Mouse (Mus musculus): Measurements from ENCODE around the gene Hes2.

- TF ChIP-seq CTCF (IDR thresholded peaks at IDR 0.05; ENCODE audit: extremely low read depth, insufficient read depth, low read length): no peak
- no peak for TF ChIP-seq POLR2A (IDR thresholded peaks at IDR 0.05; ENCODE audit: extremely low read depth, insufficient read depth, low read length)
These were observed 23.3 kb upstream of the Hes2 start for GRCm38 (mm10) chr4:152135363-152135762.
